Mouse (Mus musculus) left cerebral cortex, postnatal 10 days (tissue): ENCODE results near the gene Exph5. TPM values are rescaled to one million over a fixed set of nuclear protein-coding genes. Genes with fewer than 3 reads are reported as not detected.

Experiments
- DNase-seq, 2 experiments: peaks; one replicate each; pipeline ENCODE4 v3.0.0; 2021 to 2022; ENCODE audit warnings: low spot score in 2 of 2, mixed read lengths in 1 of 2; ENCODE audit errors: extremely low spot score in 1 of 2
- intact Hi-C: fragments of 180-260 bp; cut with DNase I; formaldehyde crosslinking; loops from one replicate; pipeline ENCODE4 v1.15.1; 2025
- total RNA-seq, 2 experiments: library from RNA; stranded (reverse); gene quantifications; 2 replicates each; pipeline ENCODE4 v1.2.3; 2021

Exph5 gene
- total RNA-seq, 2 experiments from 2014 or later: 6.6 to 7.9 TPM

- intact Hi-C loops: no loop called here
Observed at GRCm38 (mm10) chr9:53302415-53302814, 945 bp downstream of the Exph5 start.

DNA sequence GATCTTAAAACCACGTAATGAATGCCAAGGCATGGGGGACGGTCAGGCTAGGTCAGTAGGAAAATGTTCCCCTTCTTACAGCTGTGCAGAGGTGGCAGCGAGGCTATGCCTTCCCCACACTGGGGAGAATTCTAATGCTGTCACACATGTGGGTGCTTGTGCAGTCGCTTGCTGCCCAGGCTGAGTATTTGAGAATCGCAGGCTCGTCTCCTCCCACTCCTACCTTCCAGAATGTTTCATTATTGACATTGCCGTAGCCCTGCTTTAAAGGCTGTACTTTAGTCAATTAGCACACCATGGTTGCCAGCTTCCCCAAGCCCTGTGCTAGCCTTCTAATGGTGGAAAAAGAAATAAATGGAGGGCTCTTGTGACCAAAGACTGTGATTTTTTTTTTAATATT is 6.4 kb downstream of the Exph5 start:
- no peak for DNase-seq
- intact Hi-C loops: no loop called here

More at GRCm38 (mm10) chr9:53302415-53302814, 945 bp downstream of the Exph5 start:
- no peak for DNase-seq

DNA sequence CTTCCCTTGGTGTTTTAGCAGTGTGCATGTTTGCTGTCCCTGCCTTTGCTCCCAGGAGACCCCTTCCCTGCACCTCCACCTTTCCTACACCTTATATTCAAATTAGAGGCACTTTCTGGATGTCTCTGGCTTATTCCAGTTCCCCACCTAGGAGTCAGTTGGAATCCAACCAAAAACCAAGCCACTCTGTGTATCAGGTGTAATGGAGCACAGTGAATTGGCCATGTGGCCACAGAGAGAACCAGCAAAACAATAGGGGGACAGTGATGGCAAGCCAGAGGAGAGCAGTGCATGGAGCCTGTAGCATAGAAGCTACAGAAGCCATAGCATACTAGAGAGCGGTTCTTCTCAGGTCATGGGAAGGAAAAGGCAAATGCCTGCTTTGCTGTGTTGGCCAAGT is 11.5 kb downstream of the Exph5 start:
- intact Hi-C loops: no loop called here
- DNase-seq: no peak

GRCm38 (mm10) chr9:53320894-53321650 is 19.6 kb downstream of the Exph5 start:
- intact Hi-C loops: no loop called here
- DNase-seq: no peak

- intact Hi-C loops: no loop called here
- DNase-seq: no peak
Observed at GRCm38 (mm10) chr9:53321683-53322082, 20.2 kb downstream of the Exph5 start.

GRCm38 (mm10) chr9:53323419-53324251 is 22.2 kb downstream of the Exph5 start:
- no peak for DNase-seq
- intact Hi-C loops: no loop called here

GRCm38 (mm10) chr9:53325363-53326090 is 24.1 kb downstream of the Exph5 start:
- DNase-seq: no peak
- intact Hi-C loops: no loop called here

- intact Hi-C loops: no loop called here
- DNase-seq: no peak
Observed at GRCm38 (mm10) chr9:53328203-53328602, 26.7 kb downstream of the Exph5 start.

DNA sequence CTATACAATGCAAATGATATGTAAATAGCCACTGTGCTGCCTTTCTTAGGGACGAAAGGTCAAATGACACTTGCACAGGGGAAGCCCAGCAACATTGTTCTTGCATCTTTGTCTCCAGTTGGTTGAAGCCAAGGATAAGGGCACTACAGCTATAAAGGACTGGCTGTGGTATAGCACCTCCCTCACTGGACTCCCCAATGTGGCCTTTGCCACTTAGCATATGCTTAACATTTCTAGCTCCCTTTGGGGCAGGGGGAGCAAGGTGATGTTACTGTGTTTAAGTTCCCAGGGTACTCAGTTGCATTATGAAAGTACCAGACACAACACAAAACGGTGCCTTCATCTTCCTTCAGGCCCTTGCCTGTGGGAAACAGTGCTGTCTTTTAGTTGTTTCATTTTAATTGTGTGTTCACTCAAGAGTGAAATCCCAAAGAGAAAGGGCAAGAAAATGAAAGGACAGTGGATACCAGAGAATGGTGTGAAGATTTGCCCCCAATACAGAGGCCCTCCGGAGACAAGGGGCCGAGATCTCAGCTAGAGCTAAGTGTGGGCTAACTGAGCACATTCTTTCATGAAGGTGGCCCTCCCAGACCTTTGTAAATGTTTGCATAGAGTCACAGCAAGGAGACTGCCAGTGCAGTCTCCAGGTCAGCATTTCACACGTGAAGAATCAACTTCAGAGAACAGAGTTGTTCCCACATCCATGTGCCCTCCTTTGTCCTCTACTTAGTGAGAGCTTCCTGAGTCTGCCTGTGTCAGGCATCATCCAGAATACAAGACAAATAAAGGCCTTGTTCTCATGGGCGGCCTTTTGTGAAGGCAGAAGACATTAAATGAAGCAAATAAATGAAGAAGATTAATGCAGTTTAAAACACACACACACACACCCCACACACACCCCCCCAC is 28.1 kb downstream of the Exph5 start:
- DNase-seq: no peak
- intact Hi-C loops: no loop called here

- intact Hi-C loops: no loop called here
- DNase-seq: no peak
Observed at GRCm38 (mm10) chr9:53330247-53330646, 28.8 kb downstream of the Exph5 start.

DNA sequence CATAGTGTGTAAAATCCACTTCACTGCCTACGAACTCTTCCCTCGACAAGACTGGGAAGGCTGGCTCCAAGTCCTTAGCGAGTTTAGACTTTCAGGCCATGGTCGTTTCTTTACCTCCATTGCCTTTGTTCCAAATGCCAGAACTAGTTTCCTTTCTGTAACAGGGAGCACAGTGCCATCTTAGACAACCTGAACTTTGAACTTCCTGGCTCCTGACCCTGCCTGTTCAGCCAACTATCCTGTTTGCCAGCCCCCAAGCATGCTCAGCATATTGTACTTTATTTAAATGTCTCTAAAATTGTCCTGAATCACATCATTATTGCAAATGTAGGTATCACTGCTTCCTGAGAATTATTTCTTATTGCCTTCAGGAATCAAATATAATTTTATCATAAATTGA is 32.0 kb downstream of the Exph5 start:
- DNase-seq: no peak
- intact Hi-C loops: no loop called here

GRCm38 (mm10) chr9:53335131-53335530 is 33.7 kb downstream of the Exph5 start:
- intact Hi-C loops: no loop called here
- no peak for DNase-seq

DNA sequence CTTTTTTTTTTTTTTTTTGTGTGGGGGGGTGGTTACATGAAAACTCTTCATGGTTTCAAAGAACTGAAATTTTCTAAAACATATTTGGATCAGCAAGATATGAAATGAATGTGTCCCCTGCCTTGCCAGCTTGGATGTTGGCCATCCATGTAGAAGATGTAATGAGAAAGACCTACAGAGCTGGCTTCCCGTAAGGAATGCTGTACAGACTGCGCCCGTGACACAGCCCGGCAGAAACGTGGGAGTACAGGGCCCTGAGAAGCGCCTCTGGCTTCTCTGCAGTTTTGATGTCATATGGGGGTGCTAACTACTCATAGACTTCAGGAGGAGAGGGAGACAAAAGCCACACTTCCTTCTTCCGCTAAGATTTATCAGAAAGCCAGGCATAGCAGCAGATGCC is 38.1 kb downstream of the Exph5 start:
- DNase-seq: no peak
- intact Hi-C loops: no loop called here

GRCm38 (mm10) chr9:53340328-53340916 is 39.0 kb downstream of the Exph5 start:
- intact Hi-C loops: no loop called here
- DNase-seq: no peak

DNA sequence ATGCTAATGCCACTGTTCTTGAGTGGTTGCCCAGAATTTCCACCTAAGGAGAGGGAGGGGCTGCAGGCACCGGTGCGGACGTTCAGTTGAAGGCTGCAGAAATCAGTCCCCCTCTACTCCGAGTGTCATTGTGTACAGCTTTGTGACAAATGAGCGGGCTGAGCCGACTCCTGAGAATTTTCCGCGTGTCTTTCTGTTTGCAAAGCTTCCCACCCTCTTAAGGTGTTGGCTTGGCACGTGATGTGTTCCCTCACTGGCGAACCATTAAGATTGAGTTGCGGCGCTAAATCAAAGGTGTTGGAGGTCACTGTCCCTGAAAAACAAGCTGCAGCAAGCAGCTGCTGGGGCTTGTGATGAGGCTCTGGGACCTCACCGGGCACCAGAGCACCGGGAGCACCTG is 39.5 kb downstream of the Exph5 start:
- no peak for DNase-seq
- intact Hi-C loops: no loop called here

GRCm38 (mm10) chr9:53341981-53342380 is 40.5 kb downstream of the Exph5 start:
- DNase-seq: no peak
- intact Hi-C loops: no loop called here

DNA sequence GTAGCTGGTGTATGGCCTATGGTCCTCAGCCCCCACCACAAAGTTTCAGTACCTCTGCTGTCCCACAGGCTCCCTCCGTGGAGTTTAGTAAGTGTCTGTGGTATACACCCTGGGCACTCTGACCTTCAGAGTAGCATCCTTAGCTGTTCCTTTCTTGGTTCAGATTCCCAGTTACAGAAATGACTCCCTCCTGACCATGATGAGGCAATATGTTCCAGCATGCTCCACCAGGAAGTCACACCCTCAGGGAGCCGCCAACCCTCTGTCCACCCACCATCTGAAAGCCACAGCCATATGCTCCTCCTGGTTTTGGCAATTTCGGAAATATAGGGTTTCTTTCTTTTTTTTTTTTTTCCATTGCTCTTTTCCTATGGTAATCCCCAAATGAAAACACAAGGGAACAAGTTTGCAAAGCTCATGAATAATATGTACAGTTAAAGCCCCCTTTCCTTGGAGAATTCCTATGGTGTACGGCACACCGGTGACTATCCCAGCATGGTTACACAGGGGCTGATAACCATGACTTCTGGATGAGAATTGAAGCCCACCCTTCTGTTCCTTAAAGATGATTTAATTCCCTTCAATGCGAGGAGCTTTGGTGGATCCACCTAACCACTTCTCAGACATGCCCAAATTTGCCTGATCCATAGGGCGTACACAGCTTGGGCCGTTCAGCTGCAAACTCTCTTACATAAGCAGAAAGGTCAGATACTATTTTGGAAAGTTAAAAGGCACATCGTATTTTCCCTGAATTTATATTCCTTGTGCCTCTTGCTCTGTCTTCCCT is 43.4 kb downstream of the Exph5 start:
- intact Hi-C loops: no loop called here
- DNase-seq: no peak

DNA sequence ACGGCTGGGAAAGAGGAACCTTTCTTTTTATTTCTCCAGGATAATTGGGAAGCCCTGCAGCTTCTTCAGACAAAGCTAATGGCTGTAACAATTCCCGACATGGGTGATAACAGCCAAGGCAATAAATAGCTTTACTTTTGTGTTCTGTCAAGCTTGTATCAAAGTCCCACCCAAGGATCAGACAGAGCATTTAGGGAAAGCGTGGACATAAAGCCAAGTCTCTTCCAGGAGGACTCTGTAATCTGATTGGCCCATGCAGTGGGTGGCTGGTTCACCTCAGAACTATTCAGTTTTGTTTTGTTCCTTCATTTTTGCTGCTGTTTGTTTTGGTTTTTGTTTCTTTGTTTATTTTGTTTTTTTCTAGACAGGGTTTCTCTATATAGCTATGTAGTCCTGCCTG is 44.3 kb downstream of the Exph5 start:
- intact Hi-C loops: no loop called here

More for the DNA sequence above, 44.3 kb downstream of the Exph5 start:
- no peak for DNase-seq
